Mouse (Mus musculus) CD4-positive naive resting alpha-beta T cell, adult 57 days (primary cell): ENCODE results near the gene Gm10061. TPM values are rescaled to one million over a fixed set of nuclear protein-coding genes. Genes with fewer than 3 reads are reported as not detected.

Source experiments
- total RNA-seq: library from RNA; stranded (reverse); gene quantifications from one replicate; pipeline ENCODE4 v1.2.4, GENCODE M21; 2023

Gene Gm10061
- not detected for total RNA-seq

DNA sequence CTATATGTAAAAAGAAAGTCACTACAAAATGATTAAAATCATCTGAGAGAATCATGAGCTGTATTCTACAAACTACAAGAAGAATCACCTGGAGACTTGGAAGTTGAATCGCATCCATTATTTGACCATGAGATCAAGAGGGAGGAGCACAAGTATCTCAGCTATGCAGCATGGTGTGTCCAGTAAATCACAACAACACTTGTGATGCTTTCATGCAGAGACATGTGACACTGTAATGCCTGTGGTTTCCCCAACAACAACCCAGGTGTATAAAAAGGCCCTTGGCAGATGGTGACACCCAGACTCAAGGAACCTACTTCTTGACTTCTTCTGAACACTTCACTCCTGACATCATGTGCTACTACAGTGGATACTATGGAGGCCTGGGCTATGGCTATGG is at the start of gene Gm10061:
Gene Gm10061 (plus strand): TSS at position 301 of the 400 bp plus-strand sequence.

DNA sequence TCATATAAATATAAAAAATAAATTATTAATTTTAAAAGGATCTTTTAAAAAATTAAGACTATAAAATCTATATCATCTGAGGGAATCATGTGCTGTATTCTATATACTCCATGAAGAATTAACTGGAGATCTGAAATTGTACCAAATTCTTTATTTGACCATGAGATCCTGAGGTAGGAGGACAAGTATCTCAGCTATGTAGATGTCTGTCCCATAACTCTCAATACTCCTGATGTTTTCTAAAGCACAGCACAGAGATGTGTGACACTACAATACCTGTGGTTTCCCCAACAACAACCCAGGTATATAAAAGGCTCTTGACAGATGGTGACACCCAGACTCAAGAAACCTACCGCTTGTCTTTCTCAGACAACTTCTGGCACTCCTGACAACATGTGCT is 10.3 kb upstream of the Gm10061 start, which contains the start of gene Gm6358:
Gene Gm6358 (plus strand): TSS at position 301 of the 400 bp plus-strand sequence.

GRCm38 (mm10) chr16:89157652-89158051 is 6.8 kb downstream of the Gm10061 start, which contains the start of gene Gm9789:
Gene Gm9789 (plus strand): TSS chr16:89157952.

DNA sequence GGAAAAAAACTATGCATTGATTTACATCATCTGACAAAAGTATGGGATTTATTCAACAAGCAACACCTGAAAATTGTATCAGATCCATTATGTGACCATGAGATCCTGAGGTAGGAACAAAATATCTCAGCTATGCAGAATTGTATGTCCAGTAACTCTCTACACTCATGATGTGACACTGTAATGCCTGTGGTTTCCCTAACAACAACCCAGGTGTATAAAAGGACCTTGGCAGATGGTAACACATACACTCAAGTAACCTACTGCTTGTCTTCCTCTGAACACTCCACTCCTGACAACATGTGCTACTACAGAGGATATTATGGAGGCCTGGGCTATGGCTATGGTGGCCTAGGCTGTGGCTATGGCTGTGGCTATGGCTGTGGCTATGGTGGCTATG is 18.3 kb downstream of the Gm10061 start, which contains the start of gene Gm7735:
Gene Gm7735 (plus strand): TSS at position 301 of the 400 bp plus-strand sequence.

DNA sequence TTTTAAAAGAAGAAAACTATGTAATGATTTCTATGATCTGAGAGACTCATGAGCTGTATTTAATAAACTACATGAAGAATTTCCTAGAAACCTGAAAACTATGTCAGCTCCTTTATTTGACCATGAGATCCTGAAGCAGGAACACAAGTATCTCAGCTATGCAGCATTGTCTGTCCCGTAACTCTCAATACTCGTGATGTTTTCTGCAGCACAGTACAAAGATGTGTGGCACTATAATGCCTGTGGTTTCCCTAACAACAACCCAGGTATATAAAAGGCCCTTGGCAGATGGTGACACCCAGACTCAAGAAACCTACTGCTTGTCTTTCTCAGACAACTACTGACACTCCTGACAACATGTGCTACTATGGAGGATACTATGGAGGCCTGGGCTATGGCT is 23.5 kb downstream of the Gm10061 start, which contains the start of gene 1110057P08Rik:
Gene 1110057P08Rik (plus strand): TSS at position 301 of the 400 bp plus-strand sequence.

Other genes with a start within 250 kb of the Gm10061 start
- gene Krtap19-9b, start 218.8 kb upstream of the Gm10061 start, total RNA-seq, result not detected
- not detected for gene Krtap16-3, start 188.2 kb upstream of the Gm10061 start, total RNA-seq
- not detected for gene Krtap22-2, start 140.3 kb upstream of the Gm10061 start, total RNA-seq
- not detected for gene Gm10229, start 135.8 kb upstream of the Gm10061 start, total RNA-seq
- not detected for gene Krtap6-1, start 119.4 kb upstream of the Gm10061 start, total RNA-seq
- not detected for gene Gm10228, start 109.6 kb upstream of the Gm10061 start, total RNA-seq
- gene Krtap6-5, start 103.2 kb upstream of the Gm10061 start, total RNA-seq, result not detected
- gene 1110025L11Rik, start 87.1 kb upstream of the Gm10061 start, total RNA-seq, result not detected
- gene Krtap6-3, start 67.1 kb upstream of the Gm10061 start, total RNA-seq, result not detected
- not detected for gene Gm6358, start 10.2 kb upstream of the Gm10061 start, total RNA-seq
- not detected for gene Gm9789, start 6.9 kb downstream of the Gm10061 start, total RNA-seq
- gene Gm7735, start 18.4 kb downstream of the Gm10061 start, total RNA-seq, result not detected
- gene 1110057P08Rik, start 23.6 kb downstream of the Gm10061 start, total RNA-seq, result not detected
- gene Krtap20-2, start 54.8 kb downstream of the Gm10061 start, total RNA-seq, result not detected